Comparison of ENCODE assay signal across 9 mouse cellular contexts in the genomic region with DNA sequence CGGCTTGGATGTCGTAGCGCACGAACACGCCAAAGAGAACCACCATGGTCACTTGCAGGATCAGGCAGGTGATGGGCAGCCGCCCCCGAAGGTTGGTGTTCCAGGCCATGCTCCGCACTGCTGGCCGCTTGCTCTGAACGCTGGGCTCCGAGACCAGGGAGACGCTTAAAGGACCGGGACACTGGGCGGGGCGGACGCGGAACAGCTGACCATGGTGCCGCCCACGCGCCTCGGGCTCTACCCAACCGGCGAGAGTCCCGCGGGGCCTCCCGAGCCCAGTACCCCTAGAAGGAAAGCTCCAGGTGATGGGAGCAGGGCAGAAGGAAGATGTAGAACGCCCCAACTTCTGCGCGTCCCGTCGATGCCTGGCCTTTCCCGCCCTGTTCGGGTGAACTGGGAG. TPM values are rescaled to one million over a fixed set of nuclear protein-coding genes. Genes with fewer than 3 reads are reported as not detected.
DNase-seq lines count a peak whose midpoint lies in the region; ATAC-seq and TF ChIP-seq lines count a peak whose summit lies in the region.
"Had no signal": no experiment of that assay in that cellular context is flagged by ENCODE, and none has a peak within 500 bp of the region (broad histone marks: within the 10 kb centered on the region; RNA-seq: fewer than 3 reads in every experiment).

A gene (minus strand): TSS at position 240 of the 400 bp plus-strand sequence.

- no peak within 1 kb of the TSS for H3K27ac ChIP-seq in lung, embryonic 16.5 days (ENCODE audit: low read length)
- H3K27ac ChIP-seq in embryonic facial prominence, embryonic 15.5 days (replicated peaks), result no peak within 1 kb of the TSS
- no peak within 1 kb of the TSS for H3K27ac ChIP-seq in kidney, embryonic 15.5 days

- peaks cover 31% of the 10 kb centered on the region for H3K27me3 ChIP-seq in lung, embryonic 16.5 days (ENCODE audit: control insufficient read depth, insufficient read depth, low read depth, low read length)
- H3K27me3 ChIP-seq in embryonic facial prominence, embryonic 15.5 days, result peaks cover 55% of the 10 kb centered on the region
- peaks cover 68% of the 10 kb centered on the region for H3K27me3 ChIP-seq in kidney, embryonic 15.5 days

- ATAC-seq in lung, embryonic 16.5 days (ENCODE audit: low read depth), result no peak
- ATAC-seq in embryonic facial prominence, embryonic 15.5 days (ENCODE audit: insufficient number of reproducible peaks, low FRiP score, low TSS enrichment, low read depth), result no peak
- 0 out of 2 replicates have a peak, but pooled peaks have one; percentile 54 for ATAC-seq in kidney, embryonic 15.5 days (replicated peaks; ENCODE audit: low FRiP score)

- H3K36me3 ChIP-seq in lung, embryonic 16.5 days (ENCODE audit: control insufficient read depth, insufficient read depth, low read length), result no peaks in the 10 kb centered on the region
- H3K36me3 ChIP-seq in embryonic facial prominence, embryonic 15.5 days, result no peaks in the 10 kb centered on the region
- H3K36me3 ChIP-seq in kidney, embryonic 15.5 days, result no peaks in the 10 kb centered on the region

- 9% methylated on average over 32 of the region's 33 CpGs for WGBS in lung, embryonic 16.5 days
- WGBS in lung, adult 2 months, result 8% methylated on average over 33 of the region's 33 CpGs
- WGBS in embryonic facial prominence, embryonic 15.5 days, result 13% methylated on average over 33 of the region's 33 CpGs
- 8% methylated on average over 33 of the region's 33 CpGs for WGBS in kidney, embryonic 15.5 days

- no peak for TF ChIP-seq CTCF in lung, adult 2 months (IDR thresholded peaks at IDR 0.05; ENCODE audit: insufficient read depth, low read length)

- H3K4me2 ChIP-seq in lung, embryonic 16.5 days (ENCODE audit: low read depth, low read length), result peak within 1 kb of the TSS; percentile 41
- peak within 1 kb of the TSS; percentile 39 for H3K4me2 ChIP-seq in embryonic facial prominence, embryonic 15.5 days (replicated peaks)
- H3K4me2 ChIP-seq in kidney, embryonic 15.5 days, result peak within 1 kb of the TSS; percentile 58

- TF ChIP-seq POLR2A in lung, adult 2 months (IDR thresholded peaks at IDR 0.05; ENCODE audit: borderline replicate concordance, extremely low read depth, low read depth, low read length), result no peak

- H3K9me3 ChIP-seq in lung, embryonic 16.5 days (ENCODE audit: control insufficient read depth, low read length), result no peaks in the 10 kb centered on the region
- H3K9me3 ChIP-seq in embryonic facial prominence, embryonic 15.5 days (replicated peaks), result no peaks in the 10 kb centered on the region
- H3K9me3 ChIP-seq in kidney, embryonic 15.5 days (replicated peaks), result no peaks in the 10 kb centered on the region

- peak within 1 kb of the TSS; percentile 30 for H3K4me3 ChIP-seq in lung, embryonic 16.5 days (ENCODE audit: low read length)
- H3K4me3 ChIP-seq in lung, adult 2 months (replicated peaks; ENCODE audit: extremely low read depth, low read depth, low read length), result no peak within 1 kb of the TSS
- peak within 1 kb of the TSS; percentile 22 for H3K4me3 ChIP-seq in embryonic facial prominence, embryonic 15.5 days (replicated peaks)
- peak within 1 kb of the TSS; percentile 35 for H3K4me3 ChIP-seq in kidney, embryonic 15.5 days (replicated peaks)

- no peaks in the 10 kb centered on the region; the same call in 1 of the 2 replicates for H3K4me1 ChIP-seq in lung, embryonic 16.5 days (replicated peaks; ENCODE audit: control insufficient read depth, insufficient read depth, low read length)
- no peaks in the 10 kb centered on the region for H3K4me1 ChIP-seq in lung, adult 2 months (ENCODE audit: control insufficient read depth, insufficient read depth, low read length)
- peaks cover 4% of the 10 kb centered on the region; the same call in 1 of the 2 replicates for H3K4me1 ChIP-seq in embryonic facial prominence, embryonic 15.5 days
- peaks cover 13% of the 10 kb centered on the region; the same call in 1 of the 2 replicates for H3K4me1 ChIP-seq in kidney, embryonic 15.5 days

- no peak within 1 kb of the TSS for H3K9ac ChIP-seq in lung, embryonic 16.5 days (ENCODE audit: low read length)
- H3K9ac ChIP-seq in embryonic facial prominence, embryonic 15.5 days, result no peak within 1 kb of the TSS
- 0 out of 2 replicates have a peak within 1 kb of the TSS, but pooled peaks have one; percentile 26 for H3K9ac ChIP-seq in kidney, embryonic 15.5 days

- DNase-seq in lung, adult 2 months, result no peak
- peak; percentile 35 for DNase-seq in retina, embryonic 14.5 days (ENCODE audit: low spot score)
- DNase-seq in layer of hippocampus, adult 9-10 months (ENCODE audit: low spot score), result no peak
- no peak for DNase-seq in cerebellum, adult 11 months
- DNase-seq in cerebellum, postnatal 36 days, result no peak
- DNase-seq: gastrocnemius, postnatal 25 days had no signal

RNA-seq across cellular contexts. Expression of the gene that starts here (rescaled TPM):
- polyA plus RNA-seq in lung, embryonic 16.5 days (2015; fragmentation: Nextera tagmentation; extraction: Ambion mirVana), result 0.06 and 0.13 TPM in 2 replicates
- not detected in 2 replicates for polyA plus RNA-seq in lung, adult 2 months (2012; rRNA removed)
- polyA plus RNA-seq in embryonic facial prominence, embryonic 15.5 days (2015; fragmentation: Nextera tagmentation; extraction: Ambion mirVana), result 0.35 TPM in 1 of 2 replicates, not detected in the other
- polyA plus RNA-seq in kidney, embryonic 15.5 days (2015; fragmentation: Nextera tagmentation; extraction: Ambion mirVana), result 28.8 and 29.9 TPM in 2 replicates

Comparison
In these comparisons a context has a peak if more than half of its experiments do, and no peak if none do; other contexts are left out.
1. RNA of the gene that starts here (polyA plus RNA-seq): 28.8 to 29.9 TPM in kidney, embryonic 15.5 days; 0.35 TPM in embryonic facial prominence, embryonic 15.5 days, 0.06 to 0.13 TPM in lung, embryonic 16.5 days and not detected in lung, adult 2 months; every median in the first group is over 10 times any median in the second.
2. Peak in every context shown above with its lines, with median percentiles within 50 percentile points of each other: H3K4me2 ChIP-seq.